Mouse (Mus musculus): ENCODE measurements around the gene Blnk.
A peak's percentile ranks its signal among the peaks of the same experiment; 100 is the strongest.

Blnk gene

GRCm38 (mm10) chr19:40964936-40965850 is 29.1 kb downstream of the Blnk start:
- peak; percentile 9 for DNase-seq (ENCODE audit: low read depth, low spot score)

- no peak for DNase-seq (ENCODE audit: low read depth, low spot score)
Measured at GRCm38 (mm10) chr19:40964367-40964891, 29.9 kb downstream of the Blnk start.

- DNase-seq (ENCODE audit: low read depth, low spot score), result peak; percentile 24
Measured at GRCm38 (mm10) chr19:40962988-40963387, 31.3 kb downstream of the Blnk start.

- no peak for DNase-seq (ENCODE audit: low read depth, low spot score)
Measured at GRCm38 (mm10) chr19:40958981-40959380, 35.4 kb downstream of the Blnk start.

- DNase-seq (ENCODE audit: low read depth, low spot score), result no peak
Measured at GRCm38 (mm10) chr19:40946937-40947577, 47.3 kb downstream of the Blnk start.

- DNase-seq (ENCODE audit: low read depth, low spot score), result no peak
Measured at GRCm38 (mm10) chr19:40943552-40943951, 50.8 kb downstream of the Blnk start.

GRCm38 (mm10) chr19:40936038-40936437 is 58.3 kb downstream of the Blnk start:
- no peak for DNase-seq (ENCODE audit: low read depth, low spot score)

- DNase-seq (ENCODE audit: low read depth, low spot score), result no peak
Measured at GRCm38 (mm10) chr19:40935376-40935775, 59.0 kb downstream of the Blnk start.

- no peak for DNase-seq (ENCODE audit: low read depth, low spot score)
Measured at GRCm38 (mm10) chr19:40931581-40932369, 62.6 kb downstream of the Blnk start.

GRCm38 (mm10) chr19:40895393-40895703 is 99.0 kb downstream of the Blnk start:
- no peak for DNase-seq (ENCODE audit: low read depth, low spot score)

GRCm38 (mm10) chr19:40894519-40895392 is 99.6 kb downstream of the Blnk start, which contains the start of gene Zfp518a:
Zfp518a (plus strand) TSS chr19:40894705.
- no peak for DNase-seq (ENCODE audit: low read depth, low spot score)

- DNase-seq (ENCODE audit: low read depth, low spot score), result no peak
Measured at GRCm38 (mm10) chr19:40894071-40894506, 100.2 kb downstream of the Blnk start.

- no peak for DNase-seq (ENCODE audit: low read depth, low spot score)
Measured at GRCm38 (mm10) chr19:40888887-40889286, 105.4 kb downstream of the Blnk start.

GRCm38 (mm10) chr19:40881700-40882099 is 112.6 kb downstream of the Blnk start:
- no peak for DNase-seq (ENCODE audit: low read depth, low spot score)

Measured in 3T3-L1 (cell line).